Mouse (Mus musculus): ENCODE data around the gene Cept1.

The Cept1 gene

DNA sequence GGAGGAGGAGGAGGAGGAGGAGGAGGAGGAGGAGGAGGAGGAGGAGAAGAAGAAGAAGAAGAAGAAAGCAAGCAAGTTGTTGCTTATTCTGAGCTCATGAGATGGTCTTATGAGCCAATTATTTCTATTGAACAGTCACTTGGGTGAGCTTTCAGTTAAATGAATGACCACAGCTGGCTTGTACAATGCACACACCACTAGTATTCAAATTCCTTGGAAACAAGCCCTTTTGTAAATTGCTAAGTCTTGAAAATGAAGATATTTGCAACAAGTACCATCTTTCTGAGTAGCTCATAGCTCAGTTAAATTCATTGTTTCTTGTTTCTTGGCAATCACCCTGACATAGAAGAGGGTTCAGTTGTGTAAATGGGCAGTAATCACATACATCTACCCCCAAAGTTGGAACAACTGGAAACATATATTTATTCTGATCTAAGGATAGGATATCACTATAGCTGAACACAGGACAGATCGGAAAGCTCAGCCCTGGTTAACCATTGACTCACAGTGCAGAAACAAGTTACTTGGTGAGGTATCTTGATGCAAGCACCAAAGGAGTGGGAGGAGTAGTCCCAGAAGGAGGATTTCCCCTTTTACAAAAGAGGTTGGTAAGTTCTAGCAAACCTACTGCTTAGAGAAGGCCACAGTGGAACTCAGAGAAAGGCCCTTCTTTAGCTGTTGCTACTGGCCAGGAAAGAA is 52.1 kb downstream of the Cept1 start:
- DNase-seq (ENCODE audit: low read depth, low spot score), result no peak

DNA sequence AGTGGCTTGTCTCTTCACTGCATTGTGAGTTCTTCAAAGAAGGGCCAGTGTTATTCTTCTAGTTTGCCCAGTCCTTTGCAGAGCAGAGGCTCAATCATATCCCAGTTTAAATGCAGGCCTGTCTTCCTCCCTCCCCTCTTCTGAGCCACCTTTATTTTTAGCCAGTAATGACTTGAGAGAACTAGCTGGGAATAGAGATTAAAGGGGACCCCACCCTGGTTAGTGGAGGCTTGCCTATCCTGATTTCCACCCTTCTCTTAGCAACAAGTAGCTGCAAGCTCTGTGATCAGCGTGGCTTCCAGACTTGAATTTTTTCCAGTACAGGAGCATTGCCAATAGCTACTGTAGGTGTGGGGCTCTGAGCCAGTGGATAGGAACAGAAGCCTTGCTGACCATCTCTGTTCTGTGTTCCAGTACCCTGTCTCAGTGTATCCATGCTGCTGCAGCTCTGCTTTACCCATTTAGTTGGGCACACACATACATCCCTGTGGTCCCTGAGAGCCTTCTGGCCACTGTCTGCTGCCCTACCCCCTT is 53.1 kb downstream of the Cept1 start:
- DNase-seq (ENCODE audit: low read depth, low spot score), result no peak

DNA sequence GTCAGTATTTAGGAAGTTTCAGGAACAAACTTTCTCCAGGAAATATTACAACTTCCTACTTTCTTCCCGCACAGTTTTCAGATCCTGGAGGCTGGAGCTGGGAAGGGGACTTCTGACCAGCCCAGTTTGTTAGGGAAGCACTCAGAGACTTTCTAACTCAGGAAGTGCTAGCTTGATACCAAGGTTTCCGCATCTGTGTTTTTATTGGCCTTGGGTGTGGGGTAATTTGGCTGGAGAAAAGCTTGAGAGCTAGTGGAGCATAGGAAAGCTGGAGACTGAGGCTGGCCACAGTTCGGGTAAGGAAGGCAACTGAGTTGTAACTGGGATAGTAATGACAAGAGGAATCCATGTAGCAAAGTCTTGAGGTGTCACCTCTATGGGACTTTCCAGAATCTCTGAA is 53.7 kb downstream of the Cept1 start:
- no peak for DNase-seq (ENCODE audit: low read depth, low spot score)

DNA sequence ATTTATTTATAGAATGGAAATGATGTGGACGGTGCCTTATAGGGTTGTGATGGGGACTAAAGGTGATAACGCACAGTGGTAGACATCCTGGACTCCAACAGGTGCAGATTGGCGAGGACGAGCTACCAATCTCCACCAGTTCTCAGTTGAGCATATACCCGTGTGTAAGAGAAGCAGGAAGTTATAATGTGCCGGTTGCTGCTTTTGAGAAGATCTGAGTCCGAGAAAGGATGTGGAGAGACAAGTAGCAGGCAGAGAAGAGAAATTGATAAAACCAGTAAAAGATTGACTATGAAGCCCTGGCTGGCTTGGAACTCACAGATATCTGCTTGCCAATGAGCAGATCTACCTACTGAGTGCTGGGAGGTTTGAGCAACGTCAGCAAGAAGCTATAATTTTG is 54.4 kb downstream of the Cept1 start:
- DNase-seq (ENCODE audit: low read depth, low spot score), result no peak

DNA sequence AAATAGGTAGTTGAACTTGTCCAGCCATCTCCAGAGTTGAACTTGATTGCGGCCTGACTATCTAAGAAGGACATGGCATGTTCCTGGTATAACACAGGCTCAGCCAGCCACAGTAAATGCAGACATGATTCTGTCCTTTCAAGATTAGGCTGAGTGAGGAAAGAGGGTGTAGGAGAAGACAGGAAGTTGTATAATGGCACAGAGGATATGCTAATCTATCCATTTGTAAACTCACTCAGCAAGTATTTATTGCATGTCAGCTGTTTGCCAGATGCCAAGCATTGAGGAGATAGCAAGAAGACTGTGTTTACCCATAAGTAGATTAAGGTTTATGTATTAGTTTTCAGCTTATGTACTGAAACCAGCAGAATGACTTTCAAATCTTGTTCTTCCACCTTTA is 54.9 kb downstream of the Cept1 start:
- DNase-seq (ENCODE audit: low read depth, low spot score), result no peak

DNA sequence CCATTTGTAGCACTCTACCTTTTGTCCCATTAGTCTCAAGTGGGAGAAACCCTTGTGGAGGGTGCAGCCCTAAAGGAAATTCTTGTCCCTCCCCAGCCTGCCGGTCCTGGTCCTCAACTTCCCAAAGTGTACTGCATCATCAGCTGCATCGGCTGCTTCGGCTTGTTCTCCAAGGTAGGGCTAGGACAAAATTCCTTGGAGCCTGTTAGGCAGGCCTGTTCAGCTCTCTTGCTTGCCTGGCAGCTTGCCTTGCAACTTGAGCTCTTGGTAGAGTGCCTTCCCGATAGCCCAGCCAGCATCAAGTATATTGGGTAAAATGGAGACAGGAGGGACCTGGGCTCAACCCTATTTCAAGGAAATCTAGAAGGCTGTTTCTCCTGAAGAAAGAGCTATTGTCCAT is 57.4 kb downstream of the Cept1 start:
- DNase-seq (ENCODE audit: low read depth, low spot score), result no peak

DNA sequence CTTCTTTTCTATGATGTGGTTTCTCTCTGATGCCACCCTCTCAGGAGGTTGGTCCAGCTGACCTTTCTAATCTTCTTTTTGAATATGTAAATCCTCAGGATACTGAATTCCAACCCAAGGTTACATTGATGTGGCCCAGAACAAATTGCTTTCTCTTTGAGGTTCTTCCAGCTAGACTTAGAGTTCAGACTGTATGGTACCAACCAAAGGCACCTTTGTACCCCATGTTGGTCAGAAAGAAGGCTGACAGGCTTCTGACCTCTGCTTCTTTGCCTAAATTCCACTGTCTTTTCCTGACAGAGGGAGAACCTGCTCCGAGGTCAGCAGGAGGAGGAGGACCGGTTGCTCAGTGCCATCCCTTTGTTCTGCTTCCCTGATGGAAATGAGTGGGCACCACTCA is 60.1 kb downstream of the Cept1 start:
- DNase-seq (ENCODE audit: low read depth, low spot score), result no peak

DNA sequence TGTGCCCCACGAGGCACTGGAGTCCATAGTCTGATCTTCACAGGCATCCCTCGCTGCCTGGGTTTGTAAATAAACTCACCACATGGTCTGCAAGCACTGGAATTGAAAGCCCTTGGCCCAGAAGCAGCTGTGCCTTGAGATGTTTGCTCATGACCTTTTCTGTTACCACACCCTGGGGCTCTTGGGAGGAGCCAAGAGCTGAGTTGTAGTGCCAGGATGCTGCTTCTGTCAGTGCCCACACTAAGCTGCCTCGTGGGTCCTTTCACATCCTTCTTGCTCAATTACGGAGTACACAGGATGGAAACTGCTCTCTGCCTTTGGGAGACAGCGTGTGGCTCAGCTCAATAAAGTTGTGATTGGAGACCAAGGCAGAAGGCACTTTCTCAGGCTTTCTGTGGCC is 61.8 kb downstream of the Cept1 start:
- DNase-seq (ENCODE audit: low read depth, low spot score), result no peak

DNA sequence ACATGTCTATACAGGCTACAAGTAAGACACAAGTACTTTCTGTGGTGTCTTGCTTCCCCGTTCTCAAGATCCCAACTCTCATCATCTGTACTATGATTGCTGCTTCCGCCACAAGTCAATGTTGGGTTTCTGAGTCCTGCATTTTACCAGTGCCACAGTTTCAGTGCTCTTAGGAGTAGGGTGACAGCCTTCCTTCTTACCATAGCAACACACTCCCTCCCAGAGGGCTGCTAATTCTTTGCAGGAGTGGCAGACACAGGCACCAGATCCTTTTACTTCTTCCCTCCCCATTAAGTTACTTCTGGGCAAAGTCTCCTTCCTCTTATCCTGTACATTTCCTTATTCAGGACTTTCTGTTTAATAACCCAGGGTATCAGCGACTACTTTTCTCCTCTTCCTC is 62.7 kb downstream of the Cept1 start:
- no peak for DNase-seq (ENCODE audit: low read depth, low spot score)

DNA sequence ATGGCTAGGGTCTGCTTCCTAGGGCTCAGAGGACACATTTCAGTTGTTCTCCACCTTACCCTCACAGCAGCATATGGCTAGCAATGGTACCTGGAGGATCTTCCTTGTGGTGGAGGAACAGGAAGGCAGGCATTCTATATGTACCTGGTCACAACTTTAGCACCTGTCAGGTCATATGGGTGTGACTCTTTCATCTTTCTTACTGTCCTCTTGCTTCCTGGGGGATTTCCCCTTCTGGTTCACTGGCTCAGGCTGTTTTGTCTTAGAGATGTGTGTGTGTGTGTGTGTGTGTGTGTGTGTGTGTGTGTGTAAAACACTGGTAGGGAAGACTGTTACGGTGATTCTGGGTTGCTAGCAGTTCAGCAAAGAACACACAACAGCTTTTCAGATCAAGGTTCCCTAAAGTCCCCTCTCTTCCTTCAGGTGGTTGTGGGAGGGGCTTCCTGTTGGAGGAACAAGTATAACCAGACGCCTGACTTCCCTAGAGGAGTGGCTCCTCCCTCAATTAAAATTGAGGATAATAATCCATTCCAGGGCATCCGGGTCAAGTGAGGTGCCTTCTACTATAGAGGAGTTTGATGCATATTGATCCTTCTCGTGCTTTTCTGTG is 63.7 kb downstream of the Cept1 start:
- no peak for DNase-seq (ENCODE audit: low read depth, low spot score)

DNA sequence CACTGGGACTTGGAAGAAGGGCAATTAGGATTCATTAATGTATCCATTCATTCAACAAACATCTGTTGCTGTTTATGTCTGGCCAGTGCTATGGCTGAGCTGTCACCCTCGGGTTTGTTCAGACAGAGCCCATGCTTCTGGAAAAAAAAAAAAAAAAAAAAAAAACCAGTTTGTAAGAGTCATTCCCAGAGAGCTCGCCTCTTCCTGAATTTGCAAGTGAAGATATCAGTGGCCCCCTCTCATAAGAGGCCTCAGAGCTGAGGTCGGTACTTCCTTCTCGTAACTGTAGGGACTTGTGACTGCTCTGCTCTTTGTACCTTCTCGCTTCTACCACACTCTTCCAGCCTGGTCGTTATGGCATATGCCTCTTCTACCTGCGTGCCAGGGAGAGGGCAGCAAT is 64.3 kb downstream of the Cept1 start:
- no peak for DNase-seq (ENCODE audit: low read depth, low spot score)

DNA sequence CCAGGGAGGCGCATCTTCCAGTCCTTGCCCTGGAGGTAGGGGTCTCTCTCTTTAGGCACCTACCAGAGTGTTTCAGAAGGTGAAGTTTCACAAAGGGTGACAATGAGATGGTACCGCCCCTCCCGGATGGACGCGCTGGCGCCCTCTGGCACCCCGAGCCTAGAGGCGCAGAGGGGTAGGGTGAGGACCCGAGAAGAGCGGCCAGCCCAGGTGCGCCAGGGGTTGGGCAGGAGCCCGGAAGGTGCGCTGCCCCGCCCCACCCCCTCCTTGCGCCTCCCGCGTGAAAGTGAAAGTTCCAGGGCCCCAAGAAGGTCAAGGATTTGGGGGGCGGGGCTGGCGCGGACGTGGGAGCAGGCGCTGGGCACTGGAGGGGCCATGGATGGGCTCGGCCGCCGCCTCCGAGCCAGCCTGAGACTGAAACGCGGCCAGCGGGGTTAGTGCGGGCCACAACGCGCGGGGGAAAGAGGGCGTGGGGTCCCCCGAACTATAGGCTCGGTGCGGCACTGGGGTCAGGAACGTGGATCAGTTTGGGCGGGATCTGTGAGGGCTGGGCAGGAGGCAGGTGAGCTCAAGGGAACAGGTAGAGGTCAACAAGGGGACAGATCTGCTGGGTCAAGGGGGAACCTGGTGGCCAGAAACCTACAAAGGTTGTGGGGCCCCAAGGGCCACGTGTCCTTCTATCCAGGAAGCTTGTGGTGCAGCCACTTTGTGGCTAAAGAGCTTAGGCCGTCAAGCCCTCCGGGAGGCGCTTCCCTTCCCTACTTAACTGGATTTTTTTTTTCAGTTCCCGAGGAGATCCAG is 65.1 kb downstream of the Cept1 start, which contains the start of gene Dennd2d:
Gene Dennd2d, plus strand, starts transcription at position 125 of the 801 bp plus-strand sequence.
- DNase-seq (ENCODE audit: low read depth, low spot score), result no peak

DNA sequence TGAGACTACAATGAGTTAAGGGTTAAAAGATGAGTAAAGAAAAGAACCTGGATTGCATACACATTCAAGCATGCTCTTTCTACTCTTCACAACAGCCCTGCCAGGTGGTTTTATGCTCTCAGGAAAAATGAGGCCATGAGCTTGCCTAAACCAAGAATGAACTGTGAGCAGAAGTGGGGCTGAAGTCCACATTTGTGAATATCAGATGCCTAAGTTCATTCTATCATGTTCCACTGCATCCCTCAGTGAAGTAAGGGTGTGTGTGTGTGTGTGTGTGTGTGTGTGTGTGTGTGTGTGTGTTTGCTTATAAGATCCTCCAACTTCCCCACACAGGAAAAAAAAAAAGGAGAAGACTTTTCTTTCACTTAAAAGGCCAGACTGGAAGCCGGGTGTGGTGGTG is 70.7 kb downstream of the Cept1 start:
- no peak for DNase-seq (ENCODE audit: low read depth, low spot score)

DNA sequence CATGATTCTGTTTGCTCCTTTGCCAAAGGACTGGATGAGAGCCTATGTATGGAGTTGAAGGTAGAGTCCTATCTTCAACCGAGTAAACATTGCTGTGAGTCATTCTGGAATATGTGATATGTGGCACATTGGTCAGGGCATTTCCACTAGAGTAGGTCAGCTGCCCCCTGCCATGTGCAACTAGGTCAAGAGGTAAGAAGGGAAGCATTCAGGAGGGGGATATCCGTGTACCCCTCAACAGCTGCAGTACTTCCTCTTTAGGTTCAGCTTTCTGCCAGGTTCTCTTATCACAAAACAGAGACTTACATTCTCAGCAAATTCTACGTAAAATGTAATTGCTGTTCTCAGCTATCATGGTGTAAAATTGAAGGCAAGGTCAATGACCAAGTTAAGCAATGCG is 73.4 kb downstream of the Cept1 start:
- DNase-seq (ENCODE audit: low read depth, low spot score), result no peak

DNA sequence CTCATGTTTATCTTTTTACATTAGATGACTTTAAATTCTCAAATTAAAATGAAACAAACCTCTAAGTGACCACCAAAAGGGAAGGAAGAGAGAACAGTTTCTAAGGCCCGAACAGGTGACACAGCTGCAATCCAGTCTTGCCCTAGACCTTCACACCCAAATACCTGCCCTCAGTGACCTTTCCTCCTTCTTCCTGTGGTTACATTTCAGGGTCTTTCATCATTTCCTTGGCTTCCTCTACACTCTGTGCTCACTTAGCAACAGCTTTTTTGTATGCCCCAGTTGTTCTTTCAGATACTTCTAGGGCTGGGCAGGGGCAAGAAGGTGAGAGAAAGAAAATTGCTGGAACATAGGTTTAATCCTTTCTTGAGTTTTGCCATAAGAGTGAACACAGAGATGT is 82.9 kb downstream of the Cept1 start:
- DNase-seq (ENCODE audit: low read depth, low spot score), result no peak

DNA sequence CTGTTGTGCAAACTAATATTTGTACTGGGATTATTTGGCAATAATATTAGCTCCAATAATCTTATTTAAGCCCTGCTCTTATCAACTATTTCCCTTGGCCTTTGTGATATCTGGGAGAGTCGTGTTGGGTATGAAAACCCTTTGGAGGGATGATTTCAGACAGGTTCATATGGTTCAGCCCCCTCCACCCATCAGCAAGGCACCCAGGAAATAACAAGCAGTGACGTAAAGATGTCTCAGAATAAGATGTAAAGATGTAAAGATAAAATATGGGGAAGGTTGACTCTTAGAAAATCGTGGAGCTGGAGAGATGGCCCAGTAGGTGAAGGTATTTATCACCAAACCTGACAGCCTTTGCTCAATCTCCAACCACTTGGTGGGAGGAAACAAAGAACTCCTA is 85.1 kb downstream of the Cept1 start:
- DNase-seq (ENCODE audit: low read depth, low spot score), result no peak

DNA sequence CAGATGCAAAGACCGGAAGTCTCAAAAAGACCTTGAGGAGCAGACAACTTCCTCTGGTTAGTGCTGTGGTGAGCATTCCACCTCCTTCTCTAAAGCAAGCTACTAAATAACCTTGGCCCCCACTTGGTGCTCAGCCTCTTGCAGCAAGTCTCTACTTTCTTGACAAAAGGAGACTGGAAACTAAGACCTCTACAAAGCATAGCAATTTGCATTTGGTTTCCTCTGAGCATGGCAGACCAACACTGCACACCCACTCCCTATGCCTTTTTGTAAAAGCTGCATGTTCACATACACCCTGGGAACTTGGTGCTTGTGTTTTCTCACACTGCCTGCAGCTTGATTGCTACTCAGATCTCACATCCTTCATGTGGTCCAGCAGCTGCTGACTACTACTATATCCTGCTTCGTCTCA is 85.5 kb downstream of the Cept1 start:
- DNase-seq (ENCODE audit: low read depth, low spot score), result no peak

DNA sequence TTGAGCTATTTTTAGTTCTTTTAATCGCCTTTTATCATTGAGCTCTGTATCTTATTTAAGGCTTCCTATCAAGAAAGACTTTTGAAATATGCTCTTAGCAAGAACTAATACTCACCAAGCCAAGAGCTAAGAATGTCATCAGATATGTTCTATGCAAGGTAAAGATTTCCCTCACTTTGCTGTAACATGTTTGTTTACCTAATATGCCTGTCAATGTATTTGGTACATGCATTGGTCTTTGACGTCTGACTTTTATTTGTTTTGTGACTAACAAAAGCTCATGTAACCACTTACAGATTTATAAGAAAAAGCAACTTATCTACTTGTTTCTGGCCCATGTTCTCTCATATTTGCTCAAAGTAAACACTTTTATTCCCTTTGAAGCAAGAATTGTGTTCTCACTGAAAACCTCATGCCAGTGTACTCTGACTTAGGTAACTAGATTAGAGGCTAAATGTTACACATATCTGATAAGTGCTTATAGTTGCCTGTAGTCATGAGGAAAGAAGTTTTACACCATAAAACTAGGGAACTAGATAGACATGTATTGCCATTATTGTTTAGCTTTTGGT is 90.2 kb downstream of the Cept1 start:
- no peak for DNase-seq (ENCODE audit: low read depth, low spot score)

DNA sequence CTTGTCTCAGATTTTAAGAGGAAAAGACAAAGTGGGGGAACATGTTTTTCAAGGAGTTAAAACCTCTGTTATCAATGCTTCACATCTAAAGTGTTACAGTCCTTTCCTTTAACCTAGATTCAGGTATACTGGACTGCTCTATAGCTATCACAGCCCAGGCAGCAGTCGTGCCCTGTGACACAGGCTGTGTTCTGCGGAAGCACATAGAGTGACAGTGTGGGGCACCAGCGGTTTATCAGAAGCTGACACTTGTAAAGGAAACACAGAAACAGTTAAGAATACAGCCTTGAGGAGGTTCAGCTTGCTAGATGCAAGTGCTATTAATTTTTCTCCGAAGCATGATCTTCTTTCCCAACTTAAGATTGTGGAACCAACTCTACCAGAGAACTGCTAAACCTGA is 95.0 kb downstream of the Cept1 start:
- DNase-seq (ENCODE audit: low read depth, low spot score), result no peak
